Mouse (Mus musculus) induced T-regulatory cell, adult 2 months (primary cell): ENCODE data around the gene Rrp36.
A peak's percentile ranks its signal among the peaks of the same experiment; 100 is the strongest.

ENCODE experiments used
- DNase-seq: peaks from one replicate; pipeline ENCODE4 v3.0.0-alpha.2; 2012; ENCODE audit warnings: low read depth

The Rrp36 gene

GRCm38 (mm10) chr17:46673850-46674529, at the start of gene Rrp36:
Rrp36 (minus strand) TSS chr17:46674352.
- peak; percentile 96 for DNase-seq

DNA sequence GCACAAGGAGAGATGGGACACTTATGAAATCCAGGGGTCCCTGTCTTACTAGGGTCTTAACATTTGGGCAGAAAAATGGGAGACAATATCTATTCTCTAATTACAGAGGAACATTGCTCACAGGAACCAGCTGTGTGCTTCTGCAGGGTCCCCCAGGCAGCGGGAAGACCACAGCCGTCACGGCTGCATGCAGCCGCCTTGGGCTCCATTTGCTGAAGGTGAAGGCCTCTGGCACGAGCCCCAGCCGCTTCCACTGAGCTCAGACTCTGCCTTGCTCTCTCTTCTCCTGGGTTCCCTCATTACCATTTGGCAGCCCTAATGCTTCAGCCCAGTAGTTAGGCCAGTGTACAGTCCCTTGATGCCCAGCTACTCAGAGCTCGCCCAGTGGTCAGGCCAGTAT, 46.9 kb upstream of the Rrp36 start:
- DNase-seq: no peak

GRCm38 (mm10) chr17:46714756-46715481, 40.8 kb upstream of the Rrp36 start:
- DNase-seq: no peak

- DNase-seq: no peak
These were observed 39.7 kb upstream of the Rrp36 start for GRCm38 (mm10) chr17:46713849-46714248.

GRCm38 (mm10) chr17:46712442-46712841, 38.3 kb upstream of the Rrp36 start:
- peak; percentile 67 for DNase-seq

DNA sequence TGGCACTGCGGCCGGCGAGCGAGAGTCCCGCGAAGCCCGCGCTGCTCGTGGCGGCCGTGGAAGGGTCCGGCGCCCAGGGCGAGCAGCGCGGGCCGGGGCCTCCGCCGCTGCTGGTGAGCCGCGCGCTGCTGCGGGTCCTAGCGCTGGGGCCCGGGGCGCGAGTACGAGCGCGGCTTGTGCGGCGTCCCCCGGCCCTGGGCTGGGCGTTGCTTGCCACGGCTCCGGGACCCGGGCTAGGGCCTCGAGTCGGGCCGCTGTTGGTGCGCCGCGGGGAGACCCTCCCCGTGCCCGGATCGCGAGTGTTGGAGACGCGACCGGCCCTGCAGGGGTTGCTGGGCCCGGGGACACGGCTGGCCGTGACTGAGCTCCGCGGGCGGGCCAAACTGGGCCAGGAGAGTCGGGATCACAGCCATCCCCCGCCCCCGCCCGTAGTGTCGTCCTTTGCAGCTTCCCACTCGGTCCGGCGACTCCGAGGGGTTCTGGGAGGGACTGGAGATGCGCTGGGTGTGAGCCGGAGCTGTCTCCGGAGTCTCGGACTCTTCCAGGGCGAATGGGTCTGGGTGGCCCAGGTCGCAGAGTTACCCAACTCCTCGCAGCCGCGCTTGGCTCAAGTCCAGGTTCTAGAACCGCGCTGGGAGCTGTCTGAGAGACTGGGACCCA, 37.6 kb upstream of the Rrp36 start:
- DNase-seq: peak; percentile 41

DNA sequence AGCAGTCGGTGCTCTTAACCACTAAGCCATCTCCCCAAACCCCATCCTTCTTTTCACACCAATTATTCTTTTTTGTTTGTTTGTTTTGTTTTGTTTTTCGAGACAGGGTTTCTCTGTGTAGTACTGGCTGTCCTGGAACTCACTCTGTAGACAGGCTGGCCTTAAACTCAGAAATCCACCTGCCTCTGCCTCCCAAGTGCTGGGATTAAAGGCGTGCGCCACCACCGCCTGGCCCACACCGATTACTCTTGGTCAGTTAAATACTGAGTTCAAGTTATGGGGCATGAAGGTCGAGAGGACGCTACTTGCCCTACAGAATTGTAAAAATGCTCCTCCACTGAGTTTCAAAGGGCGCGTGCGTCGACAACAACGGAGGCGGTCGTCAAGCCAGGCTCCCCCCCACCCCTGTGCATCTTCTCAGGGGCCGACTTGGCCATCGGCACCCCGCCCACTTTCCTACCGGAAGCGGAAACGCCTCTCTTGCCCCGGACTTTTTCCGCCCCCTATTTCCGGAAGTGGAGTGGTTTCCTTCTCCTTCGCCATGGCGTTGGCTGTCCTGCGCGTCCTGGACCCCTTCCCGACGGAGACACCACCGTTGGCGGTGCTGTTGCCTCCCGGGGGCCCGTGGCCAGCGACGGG, 36.9 kb upstream of the Rrp36 start, which contains the start of gene Pex6:
Gene Pex6, plus strand, starts transcription at position 505 of the 639 bp plus-strand sequence.
- DNase-seq: peak; percentile 97

DNA sequence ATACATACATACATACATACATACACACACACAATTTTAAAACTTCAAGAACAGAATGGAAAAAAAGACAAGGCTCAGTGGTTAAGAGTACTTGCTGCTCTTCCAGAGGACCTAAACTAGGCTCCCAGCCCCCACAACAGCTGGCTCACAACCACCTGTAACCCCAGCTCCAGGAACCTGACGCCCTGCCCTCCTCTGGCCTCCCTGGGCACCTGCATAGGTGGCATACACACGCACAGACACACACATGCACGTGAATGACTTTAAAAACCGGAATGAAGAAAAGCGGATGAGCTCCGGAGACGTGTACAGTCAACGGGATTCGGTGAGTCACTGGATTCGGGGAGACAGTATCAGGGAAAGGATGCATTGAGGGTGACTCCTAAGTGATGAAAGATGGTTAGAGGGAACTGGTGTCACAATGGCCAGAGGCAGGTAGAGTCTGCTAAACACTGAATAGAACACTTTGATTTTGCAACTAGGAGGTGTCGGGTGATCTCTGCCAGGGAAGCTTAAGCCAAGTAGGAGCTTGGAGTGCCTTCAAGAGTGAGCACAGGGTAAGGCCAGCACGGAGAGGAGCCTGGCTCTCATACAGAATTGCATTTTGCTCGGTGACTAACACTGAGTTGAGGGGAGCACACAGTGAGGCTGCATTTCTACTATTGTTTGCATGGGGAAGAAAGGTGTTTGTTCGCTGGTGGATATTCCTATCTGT, 32.4 kb upstream of the Rrp36 start:
- DNase-seq: no peak

DNA sequence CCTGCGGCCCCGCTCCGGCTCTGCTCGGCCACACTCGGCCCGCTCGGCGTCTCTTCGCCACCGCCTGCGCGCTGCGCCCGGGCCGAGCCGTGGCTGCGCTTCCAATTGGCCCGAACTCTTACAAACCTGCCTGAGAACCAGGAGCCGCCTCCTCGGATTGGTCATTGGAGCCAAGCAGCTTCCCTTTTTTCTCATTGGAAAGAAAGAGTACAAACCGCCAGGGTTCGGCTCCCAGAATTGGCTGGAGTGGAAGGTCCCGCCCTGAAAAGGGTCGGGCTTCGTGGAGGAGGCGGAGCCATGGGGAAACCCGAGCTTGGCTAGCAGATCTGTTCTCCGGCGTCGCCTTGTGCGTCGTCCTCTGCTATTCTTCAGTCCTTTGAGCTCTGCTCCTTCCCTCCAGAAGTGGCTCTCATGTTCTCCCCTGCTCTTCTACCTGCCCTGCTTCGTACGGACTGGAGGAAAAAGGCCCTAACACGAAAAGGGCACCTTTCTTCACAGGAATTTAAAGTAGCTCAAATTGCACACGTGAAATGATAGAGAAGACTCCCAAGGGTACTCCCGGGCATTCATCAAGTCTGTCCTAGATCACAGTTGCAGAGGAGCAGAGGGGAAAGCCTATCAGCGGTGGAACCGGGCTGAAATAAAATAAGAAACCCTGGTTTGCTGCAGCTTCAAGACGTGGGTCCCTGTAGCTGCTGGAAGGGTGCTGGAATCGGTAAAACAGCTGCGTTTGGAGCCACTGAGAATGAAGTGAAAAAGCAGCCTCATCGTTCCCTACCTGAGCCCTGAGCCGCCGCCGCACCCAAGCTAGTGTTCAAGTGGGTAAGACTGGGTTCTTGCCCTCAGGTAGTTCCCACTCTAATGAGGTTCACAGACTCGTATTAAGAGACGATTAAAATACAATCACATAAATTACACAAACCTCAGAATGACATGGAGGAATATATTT, 31.0 kb upstream of the Rrp36 start, which contains the start of gene Ppp2r5d:
Gene Ppp2r5d, minus strand, starts transcription at position 225 of the 949 bp plus-strand sequence.
- peak; percentile 99 for DNase-seq

GRCm38 (mm10) chr17:46703971-46704886, 30.1 kb upstream of the Rrp36 start:
- peak; percentile 63 for DNase-seq

DNA sequence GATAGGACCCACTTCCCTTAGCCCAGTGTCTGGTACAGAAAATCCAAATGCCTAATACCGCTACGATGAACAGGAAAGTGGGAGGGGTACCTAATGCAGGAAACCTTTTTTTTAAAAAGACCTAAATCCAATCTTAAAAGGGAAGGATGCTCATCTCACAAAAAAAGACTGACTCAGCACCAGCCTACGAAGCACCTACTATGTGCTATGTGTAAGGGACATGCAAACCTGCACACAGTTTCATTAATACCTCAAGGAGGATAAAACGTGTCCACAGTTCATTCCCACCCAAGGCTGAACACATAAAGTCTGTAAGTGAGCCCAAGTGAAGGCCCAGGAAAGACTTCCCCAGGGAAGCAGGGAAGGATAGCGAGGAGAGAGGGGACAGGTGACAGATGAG, 28.4 kb upstream of the Rrp36 start:
- DNase-seq: no peak

DNA sequence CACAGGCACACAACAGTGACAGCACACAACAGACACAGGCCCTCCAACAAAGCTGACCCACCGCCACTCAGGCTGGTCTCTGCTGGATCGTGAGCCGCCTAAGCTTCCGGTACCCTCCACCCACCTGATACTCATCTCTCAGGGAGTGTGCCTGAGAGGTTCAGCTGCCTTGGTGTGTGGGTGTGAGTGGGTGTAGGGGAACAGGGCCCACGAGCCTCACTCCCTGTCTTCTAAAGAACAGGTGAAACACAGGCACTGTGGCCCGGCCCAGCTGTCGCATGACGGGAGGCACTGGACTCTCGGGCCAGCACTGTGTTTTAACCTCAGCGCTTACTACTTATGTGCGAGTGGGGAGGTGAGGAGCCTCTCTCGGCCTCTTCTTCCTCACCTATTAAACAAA, 27.9 kb upstream of the Rrp36 start:
- DNase-seq: no peak

GRCm38 (mm10) chr17:46701489-46701888, 27.3 kb upstream of the Rrp36 start:
- no peak for DNase-seq

GRCm38 (mm10) chr17:46699912-46700311, 25.8 kb upstream of the Rrp36 start:
- DNase-seq: no peak

DNA sequence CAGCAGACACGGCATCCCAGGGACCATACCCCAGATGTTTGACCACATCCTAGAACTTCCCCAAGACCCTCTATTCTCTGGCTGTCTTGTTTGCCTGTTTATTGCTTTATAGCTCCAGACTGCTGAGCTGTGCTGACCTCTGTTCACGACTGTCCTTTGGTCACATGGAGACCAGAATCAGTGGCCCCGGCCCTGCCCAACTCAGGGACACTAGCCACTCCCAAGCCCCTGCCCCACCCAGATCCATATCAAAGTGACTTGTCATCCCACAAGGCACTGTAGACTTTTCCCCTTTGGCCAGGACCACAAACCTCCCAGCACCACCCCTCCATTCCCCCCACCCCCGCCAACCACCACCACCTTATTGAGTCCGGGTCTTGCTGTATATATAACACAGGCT, 25.1 kb upstream of the Rrp36 start:
- no peak for DNase-seq

GRCm38 (mm10) chr17:46698515-46698914, 24.4 kb upstream of the Rrp36 start:
- DNase-seq: no peak

- DNase-seq: no peak
These were observed 20.4 kb upstream of the Rrp36 start for GRCm38 (mm10) chr17:46694517-46695063.

GRCm38 (mm10) chr17:46691390-46691789, 17.2 kb upstream of the Rrp36 start:
- DNase-seq: peak; percentile 48

DNA sequence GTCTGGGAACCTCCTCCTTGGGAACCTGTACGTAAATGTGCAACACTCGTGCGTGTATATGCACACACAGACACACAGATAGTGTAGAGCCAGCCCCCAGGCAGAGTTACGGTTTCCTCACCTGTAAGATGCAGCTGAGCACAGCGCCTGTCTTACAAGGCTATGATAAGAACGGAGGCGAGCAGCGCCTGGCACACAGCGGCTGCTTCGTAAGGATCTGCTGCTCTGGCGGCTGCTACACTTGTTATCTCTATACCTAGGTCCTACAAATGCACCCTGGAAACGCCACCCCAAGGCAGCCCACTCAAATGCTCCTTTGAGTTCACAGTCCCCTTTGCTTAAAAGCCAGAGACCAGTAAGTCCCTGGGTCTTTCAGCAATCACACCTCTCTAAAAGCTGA, 16.5 kb upstream of the Rrp36 start:
- no peak for DNase-seq
